Mouse (Mus musculus) G1E (cell line): ENCODE measurements at regions not wholly inside any gene's neighbourhood (a gene's known extent, or its start where the extent isn't known, plus 50 kb on each side); places are given as distances from the start of the nearest gene placed in this dataset.

Experiments used
- CTCF ChIP-seq: IDR thresholded peaks from 2 replicates; pipeline ENCODE4 v1.5.1; 2012; ENCODE audit warnings: low read depth, low read length, inconsistent platforms, mixed read lengths
- GATA1 ChIP-seq: IDR thresholded peaks from 2 replicates; pipeline ENCODE4 v1.6.1; 2012; ENCODE audit warnings: borderline replicate concordance, low read length, inconsistent platforms, mixed read lengths
- GATA2 ChIP-seq: IDR thresholded peaks from 2 replicates; pipeline ENCODE4 v1.6.1; 2012; ENCODE audit warnings: low read depth, low read length, inconsistent platforms, borderline replicate concordance
- POLR2AphosphoS5 ChIP-seq: IDR thresholded peaks from 2 replicates; pipeline ENCODE4 v1.6.1; 2012; ENCODE audit warnings: low read depth, low read length, inconsistent platforms; ENCODE audit not compliant: insufficient replicate concordance
- TAL1 ChIP-seq: conservative IDR thresholded peaks from 2 replicates; pipeline ENCODE4 v1.6.1; 2012; ENCODE audit warnings: low read depth, low read length, inconsistent platforms, mixed read lengths

- TF ChIP-seq GATA1 (no peak), CTCF (no peak), GATA2 (no peak), TAL1 (no peak), POLR2AphosphoS5 (no peak)
These were observed 252.3 kb upstream of the Tsc22d2 start for GRCm38 (mm10) chr3:58162238-58162637.
